Mouse (Mus musculus) myocyte (in vitro differentiated cells): ENCODE results near the gene Hint2. TPM values are rescaled to one million over a fixed set of nuclear protein-coding genes. Genes with fewer than 3 reads are reported as not detected.

ENCODE experiments used
- H3K27me3 ChIP-seq: one replicate; pipeline ENCODE4 v1.6.1; 2011; ENCODE audit not compliant: control insufficient read depth, insufficient read depth, insufficient read length
- H3K36me3 ChIP-seq: one replicate; pipeline ENCODE4 v1.6.1; 2011; ENCODE audit not compliant: control insufficient read depth, insufficient read depth
- H3K4me2 ChIP-seq: one replicate; pipeline ENCODE4 v1.6.1; 2011; ENCODE audit warnings: low read depth, control low read depth
- H3K4me3 ChIP-seq: one replicate; pipeline ENCODE4 v1.5.1; 2011; ENCODE audit warnings: mild to moderate bottlenecking, control low read depth, moderate library complexity
- H3K79me2 ChIP-seq: one replicate; pipeline ENCODE4 v1.6.1; 2011; ENCODE audit not compliant: control insufficient read depth, insufficient read depth
- H3ac ChIP-seq: one replicate; pipeline ENCODE4 v1.6.1; 2011; ENCODE audit not compliant: control insufficient read depth, insufficient read length
- CEBPB ChIP-seq: IDR thresholded peaks from 2 replicates; pipeline ENCODE4 v1.6.1; 2011; ENCODE audit warnings: mild to moderate bottlenecking, moderate library complexity; ENCODE audit not compliant: poor library complexity, insufficient read depth, severe bottlenecking
- E2F4 ChIP-seq: IDR thresholded peaks from one replicate; pipeline ENCODE4 v1.6.1; 2011; ENCODE audit warnings: mild to moderate bottlenecking, control low read depth, moderate library complexity; ENCODE audit not compliant: insufficient read depth
- MAX ChIP-seq: IDR thresholded peaks from one replicate; pipeline ENCODE4 v1.6.1; 2011; ENCODE audit warnings: low read depth, mild to moderate bottlenecking, control low read depth
- MYOD1 ChIP-seq, 3 experiments: IDR thresholded peaks; one replicate each; pipeline ENCODE4 v1.6.1; 2011; ENCODE audit warnings: control low read depth in 2 of 3, low read depth in 2 of 3, mild to moderate bottlenecking in 2 of 3, moderate library complexity in 1 of 3; ENCODE audit not compliant: insufficient read length in 2 of 3, control insufficient read depth in 1 of 3
- MYOG ChIP-seq, 3 experiments: IDR thresholded peaks; one replicate each; pipeline ENCODE4 v1.6.1; 2011; ENCODE audit warnings: control low read depth in 2 of 3, low read depth in 2 of 3, mild to moderate bottlenecking in 2 of 3; ENCODE audit not compliant: insufficient read length in 2 of 3, control insufficient read depth in 1 of 3, insufficient read depth in 1 of 3
- POLR2A ChIP-seq: IDR thresholded peaks from one replicate; pipeline ENCODE4 v1.6.1; 2011; ENCODE audit warnings: low read depth, mild to moderate bottlenecking, control low read depth, moderate library complexity; ENCODE audit not compliant: insufficient read length
- POLR2AphosphoS2 ChIP-seq: IDR thresholded peaks from one replicate; pipeline ENCODE4 v1.6.1; 2011; ENCODE audit warnings: low read depth, control low read depth; ENCODE audit not compliant: insufficient read length
- REST ChIP-seq: IDR thresholded peaks from one replicate; pipeline ENCODE4 v1.6.1; 2011; ENCODE audit warnings: mild to moderate bottlenecking, control low read depth, moderate library complexity; ENCODE audit not compliant: insufficient read depth, insufficient read length
- SRF ChIP-seq: IDR thresholded peaks from one replicate; pipeline ENCODE4 v1.6.1; 2011; ENCODE audit warnings: low read depth; ENCODE audit not compliant: control insufficient read depth, insufficient read length
- TCF12 ChIP-seq: IDR thresholded peaks from one replicate; pipeline ENCODE4 v1.6.1; 2011; ENCODE audit warnings: mild to moderate bottlenecking, control low read depth; ENCODE audit not compliant: poor library complexity, insufficient read depth, severe bottlenecking
- TCF3 ChIP-seq: IDR thresholded peaks from one replicate; pipeline ENCODE4 v1.6.1; 2011; ENCODE audit warnings: low read depth, control low read depth; ENCODE audit not compliant: insufficient read length
- USF1 ChIP-seq: IDR thresholded peaks from one replicate; pipeline ENCODE4 v1.6.1; 2011; ENCODE audit warnings: low read depth, mild to moderate bottlenecking, control low read depth, moderate library complexity
- polyA plus RNA-seq: library from polyadenylated mRNA; unstranded; fragments of >200 nt; fragmentation: generic; extraction: Trizol; gene quantifications from one replicate; pipeline ENCODE4 v1.2.1, GENCODE M21; 2012; ENCODE audit warnings: missing spikeins

Gene Hint2
- polyA plus RNA-seq, 1 experiment = 99.1 TPM

DNA sequence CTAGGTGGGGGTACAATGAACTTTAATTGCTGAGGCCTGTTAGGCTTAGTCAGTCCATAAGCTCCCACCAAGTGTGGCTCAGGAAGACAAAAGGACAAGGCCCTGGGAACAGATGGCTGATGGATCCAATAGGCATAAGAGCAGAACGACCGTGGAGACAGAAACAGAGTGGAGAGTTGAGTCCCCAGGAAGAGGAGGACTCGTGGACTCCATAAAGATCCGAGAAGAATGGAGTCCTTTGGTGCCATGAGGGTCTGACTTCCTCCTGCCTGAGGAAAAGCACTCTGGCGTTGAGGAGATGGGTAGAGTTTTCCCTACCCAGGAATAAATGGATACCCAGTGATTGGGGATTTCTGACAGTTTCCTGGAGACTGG, 25.6 kb downstream of the Hint2 start:
- H3K4me3 ChIP-seq = peak overlapping the region; percentile 25
- no peaks in the 10 kb centered on the region for H3K79me2 ChIP-seq

GRCm38 (mm10) chr4:43630030-43630581, 26.2 kb downstream of the Hint2 start:
- H3ac ChIP-seq = no peak overlapping the region
- H3K36me3 ChIP-seq = no peaks in the 10 kb centered on the region
- TF ChIP-seq TCF12 = no peak
- TF ChIP-seq E2F4 = no peak
- no peak for TF ChIP-seq SRF
- TF ChIP-seq MAX = no peak
- no peak for TF ChIP-seq USF1
- no peak for TF ChIP-seq REST
- no peak for TF ChIP-seq POLR2AphosphoS2
- no peak for TF ChIP-seq POLR2A
- no peak for TF ChIP-seq CEBPB
- no peak for TF ChIP-seq MYOD1 (IDR thresholded peaks at IDR 0.05; ENCODE audit: control insufficient read depth in 1 of 3, insufficient read length in 2 of 3, low read depth in 2 of 3)
- no peak for TF ChIP-seq TCF3
- TF ChIP-seq MYOG (IDR thresholded peaks at IDR 0.05; ENCODE audit: control insufficient read depth in 1 of 3, insufficient read depth in 1 of 3, insufficient read length in 2 of 3, low read depth in 2 of 3) = no peak
- no peaks in the 10 kb centered on the region for H3K27me3 ChIP-seq
- H3K4me3 ChIP-seq = no peak overlapping the region
- H3K79me2 ChIP-seq = no peaks in the 10 kb centered on the region
- peak overlapping the region; percentile 55 for H3K4me2 ChIP-seq

More for the DNA sequence above, 25.6 kb downstream of the Hint2 start:
- TF ChIP-seq CEBPB (no peak), MYOG (IDR thresholded peaks at IDR 0.05; ENCODE audit: control insufficient read depth in 1 of 3, insufficient read depth in 1 of 3, insufficient read length in 2 of 3, low read depth in 2 of 3) (no peak), POLR2AphosphoS2 (no peak), TCF3 (no peak), SRF (no peak), MYOD1 (IDR thresholded peaks at IDR 0.05; ENCODE audit: control insufficient read depth in 1 of 3, insufficient read length in 2 of 3, low read depth in 2 of 3) (no peak), REST (no peak), E2F4 (no peak), POLR2A (no peak), TCF12 (no peak), USF1 (no peak), MAX (no peak)
- Histone ChIP-seq H3K4me2 (peak overlapping the region; percentile 79), H3K27me3 (no peaks in the 10 kb centered on the region), H3ac (peak overlapping the region; percentile 37), H3K36me3 (no peaks in the 10 kb centered on the region)

- Histone ChIP-seq H3K27me3 (no peaks in the 10 kb centered on the region), H3K79me2 (no peaks in the 10 kb centered on the region), H3ac (no peak overlapping the region), H3K4me3 (no peak overlapping the region), H3K36me3 (no peaks in the 10 kb centered on the region), H3K4me2 (no peak overlapping the region)
- TF ChIP-seq POLR2AphosphoS2 = no peak
- no peak for TF ChIP-seq REST
- TF ChIP-seq USF1 = no peak
- TF ChIP-seq TCF3 = no peak
- TF ChIP-seq SRF = no peak
- TF ChIP-seq MYOD1 (IDR thresholded peaks at IDR 0.05; ENCODE audit: control insufficient read depth in 1 of 3, insufficient read length in 2 of 3, low read depth in 2 of 3) = no peak
- TF ChIP-seq TCF12 = no peak
- no peak for TF ChIP-seq CEBPB
- TF ChIP-seq E2F4 = no peak
- no peak for TF ChIP-seq MYOG (IDR thresholded peaks at IDR 0.05; ENCODE audit: control insufficient read depth in 1 of 3, insufficient read depth in 1 of 3, insufficient read length in 2 of 3, low read depth in 2 of 3)
- no peak for TF ChIP-seq MAX
- no peak for TF ChIP-seq POLR2A
Observed at GRCm38 (mm10) chr4:43629106-43629817, 27.0 kb downstream of the Hint2 start.

DNA sequence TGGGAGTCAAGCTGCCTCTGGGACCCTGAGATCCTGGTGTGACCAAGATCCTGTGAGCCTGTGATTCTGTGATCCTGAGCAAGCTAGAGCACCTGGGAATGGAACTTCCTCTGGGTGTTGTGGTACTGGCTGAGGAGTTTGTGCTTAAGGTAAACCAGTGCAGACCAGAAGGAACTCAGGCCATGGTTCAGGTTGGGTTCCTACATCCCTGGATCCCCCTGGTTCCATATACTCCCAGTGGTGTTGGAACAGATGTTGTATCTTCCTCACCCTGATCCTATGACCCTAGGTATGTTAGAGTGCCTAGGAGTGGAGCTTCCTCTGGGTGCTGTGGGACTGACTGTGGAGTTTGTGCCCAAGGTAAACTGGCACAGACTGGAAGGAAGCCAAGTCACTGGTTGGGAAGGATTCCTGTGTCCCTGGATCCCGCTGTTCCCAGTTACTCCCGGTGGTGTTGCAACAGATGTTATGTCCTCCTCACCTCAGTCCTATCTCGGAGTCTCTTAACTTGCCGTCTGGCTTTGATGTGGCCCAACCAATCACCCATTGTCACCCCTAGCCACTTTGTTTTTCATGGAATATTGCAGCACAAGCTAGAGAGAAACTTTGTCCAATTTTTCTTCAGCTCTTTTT, 36.0 kb downstream of the Hint2 start:
- Histone ChIP-seq H3K4me2 (no peak overlapping the region), H3ac (no peak overlapping the region), H3K79me2 (no peaks in the 10 kb centered on the region), H3K36me3 (no peaks in the 10 kb centered on the region), H3K27me3 (no peaks in the 10 kb centered on the region), H3K4me3 (no peak overlapping the region)
- TF ChIP-seq MYOG (IDR thresholded peaks at IDR 0.05; ENCODE audit: control insufficient read depth in 1 of 3, insufficient read depth in 1 of 3, insufficient read length in 2 of 3, low read depth in 2 of 3) = no peak
- no peak for TF ChIP-seq TCF12
- no peak for TF ChIP-seq USF1
- no peak for TF ChIP-seq CEBPB
- TF ChIP-seq E2F4 = no peak
- TF ChIP-seq POLR2AphosphoS2 = no peak
- no peak for TF ChIP-seq SRF
